ENCODE assay signal across 19 mouse cellular contexts in genomic region chr2:138760439-138760963, GRCm38 (mm10).
DNase-seq lines count a peak whose midpoint lies in the region; ATAC-seq and TF ChIP-seq lines count a peak whose summit lies in the region.
"Had no signal": no experiment of that assay in that cellular context is flagged by ENCODE, and none has a peak within 500 bp of the region (broad histone marks: within the 10 kb centered on the region; RNA-seq: fewer than 3 reads in every experiment).

No protein-coding gene starts in this region.

- no peak overlapping the region for H3K27ac ChIP-seq in kidney, embryonic 15.5 days
- no peak overlapping the region for H3K27ac ChIP-seq in kidney, postnatal 0 days
- H3K27ac ChIP-seq: embryonic facial prominence, embryonic 10.5 days; forebrain, embryonic 13.5 days; heart, adult 2 months; heart, embryonic 15.5 days; hindbrain, embryonic 13.5 days; hindbrain, postnatal 0 days had no signal

- H3K4me1 ChIP-seq in kidney, embryonic 15.5 days: no peaks in the 10 kb centered on the region
- H3K4me1 ChIP-seq in kidney, postnatal 0 days (replicated peaks; ENCODE audit: insufficient read depth, low read length): no peaks in the 10 kb centered on the region
- H3K4me1 ChIP-seq: embryonic facial prominence, embryonic 10.5 days; forebrain, embryonic 13.5 days; heart, embryonic 15.5 days; hindbrain, embryonic 13.5 days had no signal

- DNase-seq in frontal cortex, postnatal 10 days (ENCODE audit: low spot score in 2 of 2): no peak
- no peak for DNase-seq in kidney, adult 11 months
- peak; percentile 8 for DNase-seq in kidney, postnatal 0 days (ENCODE audit: low spot score)
- no peak for DNase-seq in right cerebral cortex, postnatal 4 days
- DNase-seq: adrenal gland, adult 2 months; adrenal gland, postnatal 25 days; cerebellum, adult 11 months; cerebellum, adult 8-10 months; gastrocnemius, postnatal 14 days; heart, adult 2 months; heart, postnatal 14 days had no signal

- no peaks in the 10 kb centered on the region for H3K9me3 ChIP-seq in kidney, embryonic 15.5 days (replicated peaks)
- no peaks in the 10 kb centered on the region for H3K9me3 ChIP-seq in kidney, postnatal 0 days (replicated peaks; ENCODE audit: low read length)
- H3K9me3 ChIP-seq: embryonic facial prominence, embryonic 10.5 days; forebrain, embryonic 13.5 days; hindbrain, embryonic 13.5 days had no signal

- TF ChIP-seq CTCF in kidney, postnatal 0 days (IDR thresholded peaks at IDR 0.05; ENCODE audit: low read depth): no peak

- no peak overlapping the region for H3K4me3 ChIP-seq in kidney, embryonic 15.5 days (replicated peaks)
- H3K4me3 ChIP-seq in kidney, postnatal 0 days (replicated peaks; ENCODE audit: low read depth, low read length): no peak overlapping the region
- H3K4me3 ChIP-seq: embryonic facial prominence, embryonic 10.5 days; forebrain, embryonic 13.5 days; heart, adult 2 months; heart, embryonic 15.5 days; hindbrain, embryonic 13.5 days had no signal

- peak; percentile 64 for ATAC-seq in frontal cortex, adult (ENCODE audit: low TSS enrichment)
- peak; percentile 86 for ATAC-seq in kidney, embryonic 15.5 days (replicated peaks; ENCODE audit: low FRiP score)
- peak; percentile 74; the same call in 1 of the 2 replicates for ATAC-seq in kidney, postnatal 0 days (replicated peaks; ENCODE audit: low FRiP score, low read depth)
- ATAC-seq: forebrain, embryonic 13.5 days; hindbrain, postnatal 0 days had no signal

- H3K36me3 ChIP-seq in kidney, embryonic 15.5 days: no peaks in the 10 kb centered on the region
- H3K36me3 ChIP-seq in kidney, postnatal 0 days (ENCODE audit: insufficient read depth, low read length): no peaks in the 10 kb centered on the region
- H3K36me3 ChIP-seq: embryonic facial prominence, embryonic 10.5 days; heart, embryonic 15.5 days; hindbrain, embryonic 13.5 days had no signal

- no peak overlapping the region for H3K9ac ChIP-seq in kidney, embryonic 15.5 days
- H3K9ac ChIP-seq in kidney, postnatal 0 days (ENCODE audit: low read depth, low read length): no peak overlapping the region
- H3K9ac ChIP-seq: forebrain, embryonic 13.5 days; heart, embryonic 15.5 days; hindbrain, embryonic 13.5 days had no signal

- no peaks in the 10 kb centered on the region for H3K27me3 ChIP-seq in kidney, embryonic 15.5 days
- no peaks in the 10 kb centered on the region for H3K27me3 ChIP-seq in kidney, postnatal 0 days (ENCODE audit: insufficient read depth, low read length)
- H3K27me3 ChIP-seq: forebrain, embryonic 13.5 days; heart, embryonic 15.5 days; hindbrain, embryonic 13.5 days had no signal

- H3K4me2 ChIP-seq in kidney, embryonic 15.5 days: no peak overlapping the region
- no peak overlapping the region for H3K4me2 ChIP-seq in kidney, postnatal 0 days (ENCODE audit: low read length)
- H3K4me2 ChIP-seq: forebrain, embryonic 13.5 days; heart, embryonic 11.5 days; heart, embryonic 15.5 days; hindbrain, embryonic 13.5 days had no signal

- 63% methylated on average over 3 of the region's 3 CpGs for WGBS in kidney, embryonic 15.5 days
- WGBS in kidney, postnatal 0 days: 60% methylated on average over 3 of the region's 3 CpGs
